8 mouse cellular contexts compared by ENCODE assay signal in genomic region chr11:78188331-78189233, GRCm38 (mm10). TPM values are rescaled to one million over a fixed set of nuclear protein-coding genes. Genes with fewer than 3 reads are reported as not detected.
A peak's percentile ranks its signal among the peaks of the same experiment; 100 is the strongest.
DNase-seq lines count a peak whose midpoint lies in the region; ATAC-seq lines count a peak whose summit lies in the region.

TSS of gene Rab34 (plus strand) at chr11:78188430.

- peak; percentile 81 to 88 for DNase-seq in cerebellum, postnatal 10 days
- DNase-seq in cerebellum, adult 11-12 months = no peak
- DNase-seq in embryonic facial prominence, embryonic 10.5 days (ENCODE audit: low spot score) = peak; percentile 94
- peak; percentile 68 to 73 for DNase-seq in left cerebral cortex, postnatal 36 days (ENCODE audit: low spot score in 2 of 2)
- peak; percentile 41 for DNase-seq in skeletal muscle tissue, adult 2 months (ENCODE audit: low read depth, low spot score)

- H3K27ac ChIP-seq in embryonic facial prominence, embryonic 10.5 days (replicated peaks) = peak within 1 kb of the TSS; percentile 100
- H3K27ac ChIP-seq in intestine, embryonic 15.5 days = peak within 1 kb of the TSS; percentile 97

- no peaks in the 10 kb centered on the region; the same call in 1 of the 2 replicates for H3K27me3 ChIP-seq in embryonic facial prominence, embryonic 10.5 days (replicated peaks; ENCODE audit: low read depth, poor library complexity, severe bottlenecking)
- H3K27me3 ChIP-seq in intestine, embryonic 15.5 days (replicated peaks) = no peaks in the 10 kb centered on the region

- H3K4me2 ChIP-seq in intestine, embryonic 15.5 days (replicated peaks) = peak within 1 kb of the TSS; percentile 72

- peak; percentile 36 for ATAC-seq in granulocyte monocyte progenitor cell, adult 5-6 weeks (replicated peaks; ENCODE audit: poor library complexity, severe bottlenecking)
- ATAC-seq in intestine, embryonic 15.5 days = peak; percentile 83
- ATAC-seq in megakaryocyte progenitor cell, adult 5-6 weeks (replicated peaks; ENCODE audit: poor library complexity) = 0 out of 2 replicates have a peak, but pooled peaks have one; percentile 27

- peaks cover 35% of the 10 kb centered on the region for H3K36me3 ChIP-seq in embryonic facial prominence, embryonic 10.5 days (replicated peaks)
- peaks cover 14% of the 10 kb centered on the region; the same call in 1 of the 2 replicates for H3K36me3 ChIP-seq in intestine, embryonic 15.5 days

- H3K4me1 ChIP-seq in embryonic facial prominence, embryonic 10.5 days = peaks cover 40% of the 10 kb centered on the region
- H3K4me1 ChIP-seq in intestine, embryonic 15.5 days (replicated peaks) = peaks cover 10% of the 10 kb centered on the region

- peak within 1 kb of the TSS; percentile 70 for H3K9ac ChIP-seq in intestine, embryonic 15.5 days

- 0 out of 2 replicates have a peak, but pooled peaks cover 3% of the 10 kb centered on the region for H3K9me3 ChIP-seq in embryonic facial prominence, embryonic 10.5 days
- H3K9me3 ChIP-seq in intestine, embryonic 15.5 days = no peaks in the 10 kb centered on the region

- WGBS in embryonic facial prominence, embryonic 10.5 days = under 1% methylated on average over 80 of the region's 80 CpGs
- 0% methylated on average over 73 of the region's 80 CpGs for WGBS in intestine, embryonic 15.5 days

- intact Hi-C loops in left cerebral cortex, postnatal 36 days (cut with DNase I) = loop anchor here (10.0 kb wide), 1 partner anchor 364 kb away; no protein-coding TSS in a partner anchor

- H3K4me3 ChIP-seq in embryonic facial prominence, embryonic 10.5 days = peak within 1 kb of the TSS; percentile 90
- peak within 1 kb of the TSS; percentile 69 for H3K4me3 ChIP-seq in intestine, embryonic 15.5 days (replicated peaks)

RNA-seq across cellular contexts. Expression of gene Rab34, which starts in this region (rescaled TPM):
- polyA plus RNA-seq in embryonic facial prominence, embryonic 10.5 days (2016; fragmentation: Nextera tagmentation; extraction: Ambion mirVana) = 107 and 123 TPM in 2 replicates
- total RNA-seq in granulocyte monocyte progenitor cell, adult 5-6 weeks (2014; fragmentation: Nextera tagmentation) = 6.1 and 7.2 TPM in 2 replicates
- total RNA-seq in granulocyte monocyte progenitor cell, adult 5-6 weeks (2017) = 1.5 and 3.6 TPM in 2 replicates
- polyA plus RNA-seq in intestine, embryonic 15.5 days (2015; fragmentation: Nextera tagmentation; extraction: Ambion mirVana) = 87.9 and 91.4 TPM in 2 replicates
- total RNA-seq in left cerebral cortex, postnatal 36 days (2021) = 10 to 100 TPM; 20.5 to 28.0 TPM
- 1.3 and 1.5 TPM in 2 replicates for total RNA-seq in megakaryocyte progenitor cell, adult 5-6 weeks (2015)
- 1.3 and 2.4 TPM in 2 replicates for total RNA-seq in megakaryocyte progenitor cell, adult 5-6 weeks (2017)

Comparison
In these comparisons a context has a peak if more than half of its experiments do, and no peak if none do; other contexts are left out.
1. ATAC-seq: peak in every context shown above with its lines; median percentile 83 in intestine, embryonic 15.5 days; 36 in granulocyte monocyte progenitor cell, adult 5-6 weeks; 27 in megakaryocyte progenitor cell, adult 5-6 weeks.